18 mouse cellular contexts compared by ENCODE assay signal in the genomic region with DNA sequence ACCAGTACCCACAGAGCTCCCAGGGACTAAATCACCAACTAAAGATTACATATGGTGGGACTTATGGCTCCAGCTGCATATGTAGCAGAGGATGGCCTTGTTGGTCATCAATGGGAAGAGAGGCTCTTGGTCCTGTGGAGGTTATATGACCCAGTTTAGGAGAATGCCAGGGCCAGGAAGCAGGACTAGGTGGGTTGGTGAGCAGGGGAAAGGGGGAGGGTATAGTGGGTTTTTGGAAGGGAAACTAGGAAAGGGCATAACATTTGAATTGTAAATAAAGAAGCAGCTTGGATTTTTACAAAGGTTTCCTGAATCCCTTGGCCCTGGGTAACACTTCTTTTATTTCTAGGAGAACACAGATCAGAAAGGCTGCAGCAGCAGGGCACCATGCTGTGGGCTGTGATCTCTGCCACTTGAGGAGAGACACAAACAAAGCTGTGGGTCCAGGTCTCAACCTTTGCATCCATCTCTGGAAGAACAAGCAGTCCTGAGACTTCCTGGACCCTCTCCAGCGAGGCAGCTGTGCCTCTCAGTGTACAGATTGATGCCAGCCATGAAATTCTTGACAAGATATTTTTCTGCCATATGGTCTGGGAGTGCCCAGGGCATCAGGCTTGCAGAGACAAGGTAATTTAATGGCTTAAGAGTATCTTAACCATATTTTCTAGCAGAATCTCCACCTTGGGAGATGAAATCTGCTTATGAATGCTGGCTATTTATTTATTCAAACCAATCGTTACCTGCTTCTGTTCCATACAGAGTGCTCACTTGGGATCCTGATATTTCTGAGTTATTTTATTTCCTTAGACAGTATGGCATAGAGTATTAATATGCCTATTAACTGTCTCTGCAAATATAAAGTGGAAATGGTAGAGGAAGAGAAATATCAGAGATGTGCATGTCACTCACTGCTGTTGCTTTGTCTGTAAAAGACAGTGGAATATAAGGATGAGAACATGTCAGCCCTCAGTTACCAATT.
DNase-seq lines count a peak whose midpoint lies in the region; ATAC-seq lines count a peak whose summit lies in the region.
"Had no signal": no experiment of that assay in that cellular context is flagged by ENCODE, and none has a peak within 500 bp of the region (broad histone marks: within the 10 kb centered on the region; RNA-seq: fewer than 3 reads in every experiment).

No protein-coding gene starts in this region.

- H3K27ac ChIP-seq in forebrain, embryonic 15.5 days (replicated peaks), result peak overlapping the region; percentile 60
- no peak overlapping the region for H3K27ac ChIP-seq in forebrain, embryonic 10.5 days
- peak overlapping the region; percentile 1; the same call in 1 of the 2 replicates for H3K27ac ChIP-seq in forebrain, embryonic 16.5 days (ENCODE audit: low read length)
- no peak overlapping the region for H3K27ac ChIP-seq in embryonic facial prominence, embryonic 10.5 days (replicated peaks)
- H3K27ac ChIP-seq: embryonic facial prominence, embryonic 15.5 days; intestine, embryonic 15.5 days; kidney, postnatal 0 days; limb, embryonic 13.5 days; liver, embryonic 15.5 days had no signal

- no peaks in the 10 kb centered on the region for H3K36me3 ChIP-seq in forebrain, embryonic 15.5 days
- H3K36me3 ChIP-seq in forebrain, embryonic 10.5 days (replicated peaks), result no peaks in the 10 kb centered on the region
- no peaks in the 10 kb centered on the region for H3K36me3 ChIP-seq in forebrain, embryonic 16.5 days (ENCODE audit: control insufficient read depth, insufficient read depth)
- no peaks in the 10 kb centered on the region for H3K36me3 ChIP-seq in embryonic facial prominence, embryonic 10.5 days (replicated peaks)
- H3K36me3 ChIP-seq: embryonic facial prominence, embryonic 15.5 days; intestine, embryonic 15.5 days; limb, embryonic 13.5 days; liver, embryonic 15.5 days had no signal

- no peak overlapping the region for H3K4me2 ChIP-seq in forebrain, embryonic 15.5 days (replicated peaks)
- no peak overlapping the region for H3K4me2 ChIP-seq in forebrain, embryonic 16.5 days (ENCODE audit: low read length)
- H3K4me2 ChIP-seq: embryonic facial prominence, embryonic 15.5 days; intestine, embryonic 15.5 days; limb, embryonic 13.5 days; liver, embryonic 15.5 days had no signal

- peak; percentile 89 for ATAC-seq in forebrain, embryonic 15.5 days (replicated peaks)
- peak; percentile 88 for ATAC-seq in forebrain, embryonic 16.5 days
- ATAC-seq in granulocyte monocyte progenitor cell, adult 5-6 weeks (replicated peaks; ENCODE audit: poor library complexity, severe bottlenecking), result no peak
- ATAC-seq: activated CD4-positive, CD25-positive, alpha-beta regulatory T cell, adult 4 months; intestine, embryonic 15.5 days had no signal

- no peak overlapping the region for H3K9ac ChIP-seq in forebrain, embryonic 15.5 days (replicated peaks)
- no peak overlapping the region for H3K9ac ChIP-seq in forebrain, embryonic 16.5 days (replicated peaks; ENCODE audit: low read depth, low read length)
- H3K9ac ChIP-seq: embryonic facial prominence, embryonic 15.5 days; intestine, embryonic 15.5 days; limb, embryonic 13.5 days; liver, embryonic 15.5 days had no signal

- WGBS in forebrain, embryonic 15.5 days, result 35% methylated on average over 2 of the region's 2 CpGs
- whole genome bisulfite sequencing in forebrain, embryonic 10.5 days, result 68% methylated on average over 2 of the region's 2 CpGs
- 38% methylated on average over 2 of the region's 2 CpGs for WGBS in forebrain, embryonic 16.5 days
- WGBS in embryonic facial prominence, embryonic 10.5 days, result 70% methylated on average over 2 of the region's 2 CpGs

- H3K4me3 ChIP-seq in forebrain, embryonic 15.5 days, result no peak overlapping the region
- H3K4me3 ChIP-seq in forebrain, embryonic 10.5 days, result no peak overlapping the region
- no peak overlapping the region for H3K4me3 ChIP-seq in forebrain, embryonic 16.5 days (replicated peaks; ENCODE audit: low read length)
- no peak overlapping the region for H3K4me3 ChIP-seq in embryonic facial prominence, embryonic 10.5 days
- H3K4me3 ChIP-seq: embryonic facial prominence, embryonic 15.5 days; intestine, embryonic 15.5 days; limb, embryonic 13.5 days; liver, embryonic 15.5 days had no signal

- no peaks in the 10 kb centered on the region for H3K27me3 ChIP-seq in forebrain, embryonic 15.5 days
- no peaks in the 10 kb centered on the region for H3K27me3 ChIP-seq in forebrain, embryonic 10.5 days (ENCODE audit: poor library complexity, severe bottlenecking)
- H3K27me3 ChIP-seq in forebrain, embryonic 16.5 days (replicated peaks; ENCODE audit: control insufficient read depth, insufficient read depth, low read length), result no peaks in the 10 kb centered on the region
- H3K27me3 ChIP-seq in embryonic facial prominence, embryonic 10.5 days (replicated peaks; ENCODE audit: low read depth, poor library complexity, severe bottlenecking), result no peaks in the 10 kb centered on the region
- H3K27me3 ChIP-seq: embryonic facial prominence, embryonic 15.5 days; intestine, embryonic 15.5 days; limb, embryonic 13.5 days; liver, embryonic 15.5 days had no signal

- no peaks in the 10 kb centered on the region for H3K4me1 ChIP-seq in forebrain, embryonic 15.5 days
- no peaks in the 10 kb centered on the region for H3K4me1 ChIP-seq in forebrain, embryonic 10.5 days
- H3K4me1 ChIP-seq in forebrain, embryonic 16.5 days (replicated peaks; ENCODE audit: control insufficient read depth, insufficient read depth, low read length), result 0 out of 2 replicates have a peak, but pooled peaks cover 2% of the 10 kb centered on the region
- H3K4me1 ChIP-seq in embryonic facial prominence, embryonic 10.5 days, result no peaks in the 10 kb centered on the region
- H3K4me1 ChIP-seq: embryonic facial prominence, embryonic 15.5 days; intestine, embryonic 15.5 days; limb, embryonic 13.5 days; liver, embryonic 15.5 days had no signal

- H3K9me3 ChIP-seq in forebrain, embryonic 15.5 days, result no peaks in the 10 kb centered on the region
- H3K9me3 ChIP-seq in forebrain, embryonic 10.5 days, result no peaks in the 10 kb centered on the region
- no peaks in the 10 kb centered on the region for H3K9me3 ChIP-seq in forebrain, embryonic 16.5 days (ENCODE audit: control insufficient read depth, low read length)
- no peaks in the 10 kb centered on the region for H3K9me3 ChIP-seq in embryonic facial prominence, embryonic 10.5 days
- H3K9me3 ChIP-seq: embryonic facial prominence, embryonic 15.5 days; intestine, embryonic 15.5 days; limb, embryonic 13.5 days; liver, embryonic 15.5 days had no signal

- DNase-seq in forebrain, embryonic 10.5 days (ENCODE audit: extremely low spot score, low spot score), result no peak
- peak; percentile 95 for DNase-seq in brain, adult 2 months (ENCODE audit: low read depth, low spot score)
- peak; percentile 85 to 86 for DNase-seq in cerebellum, adult 18-20 months
- DNase-seq in right cerebral cortex, postnatal 25 days, result no peak
- no peak for DNase-seq in embryonic facial prominence, embryonic 10.5 days (ENCODE audit: low spot score)
- DNase-seq: gastrocnemius, postnatal 14 days; heart, postnatal 10 days; lung, postnatal 14 days; thymus, postnatal 25 days had no signal

Comparison
In these comparisons a context has a peak if more than half of its experiments do, and no peak if none do; other contexts are left out.
1. H3K27ac ChIP-seq: peak in forebrain, embryonic 15.5 days (single experiment) and forebrain, embryonic 16.5 days (single experiment); none in forebrain, embryonic 10.5 days (single experiment) and embryonic facial prominence, embryonic 10.5 days (single experiment).
2. DNase-seq: peak in brain, adult 2 months (single experiment) and cerebellum, adult 18-20 months (2 of 2); none in forebrain, embryonic 10.5 days (single experiment), right cerebral cortex, postnatal 25 days (single experiment) and embryonic facial prominence, embryonic 10.5 days (single experiment).